Mouse (Mus musculus): Measurements from ENCODE around the gene Zscan2. TPM values are rescaled to one million over a fixed set of nuclear protein-coding genes. Genes with fewer than 3 reads are reported as not detected.

Gene Zscan2
- total RNA-seq, 2 experiments from 2014 or later, result 4.7 to 6.2 TPM

GRCm38 (mm10) chr7:80885666-80886065 is 24.9 kb downstream of the Zscan2 start:
- DNase-seq, result peak in 1 of 2 experiments; percentile 38

- DNase-seq, result peak; percentile 57 to 77
These were observed 27.9 kb downstream of the Zscan2 start for GRCm38 (mm10) chr7:80888595-80888994.

- peak; percentile 65 to 82 for DNase-seq
These were observed 28.3 kb downstream of the Zscan2 start for GRCm38 (mm10) chr7:80889021-80889511.

- DNase-seq, result peak; percentile 61 to 70
These were observed 29.1 kb downstream of the Zscan2 start for GRCm38 (mm10) chr7:80889841-80890241.

- DNase-seq, result peak in 1 of 2 experiments; percentile 25
These were observed 32.5 kb downstream of the Zscan2 start for GRCm38 (mm10) chr7:80893086-80893752.

GRCm38 (mm10) chr7:80893753-80894129 is 33.0 kb downstream of the Zscan2 start:
- DNase-seq, result peak in 1 of 2 experiments; percentile 42

GRCm38 (mm10) chr7:80894196-80894595 is 33.5 kb downstream of the Zscan2 start:
- DNase-seq, result no peak

GRCm38 (mm10) chr7:80894815-80895519 is 34.2 kb downstream of the Zscan2 start:
- DNase-seq, result no peak

- DNase-seq, result no peak
These were observed 36.4 kb downstream of the Zscan2 start for GRCm38 (mm10) chr7:80897134-80897533.

GRCm38 (mm10) chr7:80897721-80898120 is 37.0 kb downstream of the Zscan2 start:
- DNase-seq, result no peak

GRCm38 (mm10) chr7:80900944-80901501 is 40.3 kb downstream of the Zscan2 start, which contains the start of gene Wdr73:
Wdr73 (minus strand) TSS chr7:80901269.
- DNase-seq, result peak; percentile 95 to 96

GRCm38 (mm10) chr7:80901541-80902274 is 41.0 kb downstream of the Zscan2 start:
- no peak for DNase-seq

GRCm38 (mm10) chr7:80903625-80904422 is 43.1 kb downstream of the Zscan2 start:
- DNase-seq, result no peak

- DNase-seq, result peak; percentile 81 to 89
These were observed 44.3 kb downstream of the Zscan2 start, which contains the start of gene Nmb for GRCm38 (mm10) chr7:80904921-80905515. Nmb (minus strand) TSS chr7:80905076.

- no peak for DNase-seq
These were observed 50.3 kb downstream of the Zscan2 start for GRCm38 (mm10) chr7:80911053-80911452.

- no peak for DNase-seq
These were observed 51.8 kb downstream of the Zscan2 start for GRCm38 (mm10) chr7:80912496-80912895.

- DNase-seq, result no peak
These were observed 57.3 kb downstream of the Zscan2 start for GRCm38 (mm10) chr7:80917916-80918465.

GRCm38 (mm10) chr7:80918982-80919646 is 58.4 kb downstream of the Zscan2 start:
- DNase-seq, result no peak

GRCm38 (mm10) chr7:80919647-80920008 is 58.9 kb downstream of the Zscan2 start:
- no peak for DNase-seq

GRCm38 (mm10) chr7:80923165-80923564 is 62.4 kb downstream of the Zscan2 start:
- DNase-seq, result no peak
